Mouse (Mus musculus) intestine, postnatal 0 days (tissue): ENCODE data around the gene Camsap2. TPM values are rescaled to one million over a fixed set of nuclear protein-coding genes. Genes with fewer than 3 reads are reported as not detected.

Source experiments
- ATAC-seq: fragments of 200-750 bp; cut with Nextera tagmentation; 2 replicates; pipeline ENCODE4 v1.8.0; 2017; ENCODE audit warnings: mild to moderate bottlenecking, moderate TSS enrichment, moderate library complexity
- H3K27ac ChIP-seq: fragments of 300-500 bp; sonication (generic); 2 replicates; pipeline ENCODE4 v1.5.1; 2014; ENCODE audit warnings: mild to moderate bottlenecking, low read depth, low read length, moderate library complexity
- H3K27me3 ChIP-seq: fragments of 300-500 bp; sonication (generic); replicated peaks from 2 replicates; pipeline ENCODE4 v1.6.1; 2014; ENCODE audit warnings: low read length, mixed read lengths; ENCODE audit not compliant: control insufficient read depth, insufficient read depth
- H3K36me3 ChIP-seq: fragments of 300-500 bp; sonication (generic); 2 replicates; pipeline ENCODE4 v1.6.1; 2014; ENCODE audit warnings: mild to moderate bottlenecking, moderate library complexity; ENCODE audit not compliant: control insufficient read depth, insufficient read depth
- H3K4me1 ChIP-seq: fragments of 300-500 bp; sonication (generic); replicated peaks from 2 replicates; pipeline ENCODE4 v1.6.1; 2014; ENCODE audit warnings: antibody characterized with exemption, low read length, mixed read lengths; ENCODE audit not compliant: control insufficient read depth, insufficient read depth
- H3K4me2 ChIP-seq: fragments of 300-500 bp; sonication (generic); replicated peaks from 2 replicates; pipeline ENCODE4 v1.6.1; 2014; ENCODE audit warnings: low read depth, mild to moderate bottlenecking, moderate library complexity
- H3K4me3 ChIP-seq: fragments of 300-500 bp; sonication (generic); 2 replicates; pipeline ENCODE4 v1.5.1; 2014; ENCODE audit warnings: low read depth, low read length
- H3K9ac ChIP-seq: fragments of 300-500 bp; sonication (generic); 2 replicates; pipeline ENCODE4 v1.6.1; 2014; ENCODE audit warnings: mild to moderate bottlenecking, low read depth, low read length
- H3K9me3 ChIP-seq: fragments of 300-500 bp; sonication (generic); 2 replicates; pipeline ENCODE4 v1.6.1; 2016; ENCODE audit warnings: mixed run types; ENCODE audit not compliant: control insufficient read depth
- CTCF ChIP-seq: sonication (generic); IDR thresholded peaks from 2 replicates; pipeline ENCODE4 v1.5.1; 2016; ENCODE audit warnings: low read depth, mild to moderate bottlenecking, control low read depth, antibody characterized with exemption, moderate library complexity
- WGBS: fragments of 180-500 bp; shearing (Covaris S2); extraction: QIAGEN DNeasy Blood & Tissue Kit; methylation state at CpG from one replicate; pipeline ENCODE4 v1.1.7; 2014; 5-methylcytosine and 5-hydroxymethylcytosine counted together
- polyA plus RNA-seq: library from polyadenylated mRNA; unstranded; fragments of >200 nt; fragmentation: Nextera tagmentation; extraction: Ambion mirVana; gene quantifications from 2 replicates; pipeline ENCODE4 v1.2.1, GENCODE M21; 2015

The Camsap2 gene
- polyA plus RNA-seq, 1 experiment from 2014 or later: 3.3 TPM

GRCm38 (mm10) chr1:136247393-136247792 lies 98.5 kb downstream of the Camsap2 start:
- no peak for TF ChIP-seq CTCF
- 98% methylated on average over 5 of the region's 5 CpGs for WGBS
- Histone ChIP-seq H3K9ac (no peak overlapping the region), H3K36me3 (no peaks in the 10 kb centered on the region), H3K4me1 (no peaks in the 10 kb centered on the region; the same call in 1 of the 2 replicates), H3K27me3 (no peaks in the 10 kb centered on the region), H3K4me2 (no peak overlapping the region), H3K4me3 (no peak overlapping the region), H3K9me3 (no peaks in the 10 kb centered on the region), H3K27ac (no peak overlapping the region)
- ATAC-seq: no peak

GRCm38 (mm10) chr1:136244469-136244868 lies 101.4 kb downstream of the Camsap2 start:
- Histone ChIP-seq H3K9ac (no peak overlapping the region), H3K27ac (no peak overlapping the region), H3K9me3 (no peaks in the 10 kb centered on the region), H3K36me3 (no peaks in the 10 kb centered on the region), H3K4me1 (no peaks in the 10 kb centered on the region), H3K4me2 (no peak overlapping the region), H3K27me3 (no peaks in the 10 kb centered on the region), H3K4me3 (no peak overlapping the region)
- WGBS: 85% methylated on average over 5 of the region's 5 CpGs
- no peak for ATAC-seq
- TF ChIP-seq CTCF: no peak

DNA sequence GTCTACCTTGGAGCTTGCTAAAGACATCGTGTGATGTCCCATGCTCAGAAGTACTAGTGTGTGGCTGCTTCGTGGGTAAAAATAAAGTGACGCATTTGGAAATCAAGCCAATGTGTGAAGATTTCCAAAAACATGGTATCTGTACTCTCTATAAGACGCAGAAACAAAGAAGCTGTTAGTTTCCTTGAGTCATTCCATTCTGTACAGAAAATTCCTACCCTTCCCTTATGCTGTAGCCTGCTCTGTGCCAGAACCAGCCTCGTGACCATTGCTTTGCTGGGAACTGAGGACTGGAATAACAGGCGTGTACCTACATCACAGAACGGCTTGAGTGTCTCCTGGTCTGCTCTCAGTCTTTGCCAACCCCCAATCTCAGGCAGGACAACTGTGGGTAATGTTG lies 104.1 kb downstream of the Camsap2 start:
- Histone ChIP-seq H3K36me3 (no peaks in the 10 kb centered on the region), H3K4me1 (no peaks in the 10 kb centered on the region), H3K4me3 (no peak overlapping the region), H3K4me2 (no peak overlapping the region), H3K27ac (no peak overlapping the region), H3K9ac (no peak overlapping the region), H3K9me3 (no peaks in the 10 kb centered on the region), H3K27me3 (no peaks in the 10 kb centered on the region)
- ATAC-seq: no peak
- no peak for TF ChIP-seq CTCF
- WGBS: 86% methylated on average over 7 of the region's 7 CpGs

- no peaks in the 10 kb centered on the region for H3K9me3 ChIP-seq
- 75% methylated on average over 4 of the region's 4 CpGs for WGBS
- no peak for TF ChIP-seq CTCF
- H3K27ac ChIP-seq: no peak overlapping the region
- ATAC-seq: no peak
- no peaks in the 10 kb centered on the region for H3K27me3 ChIP-seq
- H3K4me2 ChIP-seq: no peak overlapping the region
- no peak overlapping the region for H3K9ac ChIP-seq
- H3K36me3 ChIP-seq: no peaks in the 10 kb centered on the region
- no peak overlapping the region for H3K4me3 ChIP-seq
- 0 out of 2 replicates have a peak, but pooled peaks cover 5% of the 10 kb centered on the region for H3K4me1 ChIP-seq
These were observed 107.4 kb downstream of the Camsap2 start for GRCm38 (mm10) chr1:136238495-136238894.

- H3K9me3 ChIP-seq: no peaks in the 10 kb centered on the region
- 2% methylated on average over 9 of the region's 9 CpGs for WGBS
- no peaks in the 10 kb centered on the region for H3K36me3 ChIP-seq
- peak overlapping the region; percentile 54 for H3K4me3 ChIP-seq
- ATAC-seq: no peak
- no peaks in the 10 kb centered on the region for H3K27me3 ChIP-seq
- peak overlapping the region; percentile 58 for H3K9ac ChIP-seq
- H3K4me2 ChIP-seq: peak overlapping the region; percentile 92
- TF ChIP-seq CTCF: 0 out of 2 replicates have a peak, but pooled peaks have one; percentile 69
- no peak overlapping the region for H3K27ac ChIP-seq
- H3K4me1 ChIP-seq: 0 out of 2 replicates have a peak, but pooled peaks cover 5% of the 10 kb centered on the region
These were observed 111.3 kb downstream of the Camsap2 start for GRCm38 (mm10) chr1:136234595-136235092.

DNA sequence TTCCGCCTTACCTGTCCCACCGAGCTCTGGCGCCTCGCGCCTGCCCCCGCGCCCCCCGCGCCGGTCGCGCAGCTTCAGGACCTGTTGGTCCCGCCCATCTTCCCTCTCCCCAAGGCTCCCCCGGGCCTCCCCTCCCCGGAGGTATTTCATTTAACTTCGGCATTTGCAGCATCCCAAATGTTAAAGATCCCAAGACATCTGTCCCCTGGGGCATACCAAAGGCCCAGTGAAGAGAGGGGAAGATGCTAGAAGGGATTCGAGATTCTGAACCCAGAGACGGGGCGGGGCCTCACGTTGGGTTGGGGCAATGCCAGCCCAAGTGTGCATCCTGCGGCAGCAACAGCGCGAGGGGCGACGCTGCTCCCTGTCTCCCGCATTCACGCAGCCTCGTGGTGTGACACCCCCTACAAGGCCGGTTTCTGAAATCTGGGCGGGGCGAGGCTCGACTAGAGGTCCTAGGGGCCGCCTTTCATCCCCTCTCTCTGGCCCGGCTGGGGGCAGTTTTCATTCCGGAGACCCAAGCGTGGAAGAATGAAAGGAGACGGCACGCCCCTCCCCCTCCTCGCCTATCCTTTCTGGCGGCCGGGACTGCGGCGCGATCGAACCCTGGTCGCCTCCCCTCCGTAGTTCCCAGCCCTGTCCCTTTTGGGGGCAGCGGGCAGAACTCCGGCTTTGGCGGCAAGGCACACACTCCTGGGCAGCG lies 111.9 kb downstream of the Camsap2 start, which contains the start of gene Inava:
Inava (minus strand) TSS at position 373 of the 703 bp plus-strand sequence.
- H3K27me3 ChIP-seq: no peaks in the 10 kb centered on the region
- H3K9me3 ChIP-seq: no peaks in the 10 kb centered on the region
- no peak; the same call in none of the 2 replicates for TF ChIP-seq CTCF
- H3K4me1 ChIP-seq: 0 out of 2 replicates have a peak, but pooled peaks cover 5% of the 10 kb centered on the region
- H3K27ac ChIP-seq: no peak within 1 kb of the TSS
- H3K9ac ChIP-seq: peak within 1 kb of the TSS; percentile 58
- H3K4me3 ChIP-seq: peak within 1 kb of the TSS; percentile 54
- no peaks in the 10 kb centered on the region for H3K36me3 ChIP-seq
- ATAC-seq: peak; percentile 24; the same call in 1 of the 2 replicates
- under 1% methylated on average over 51 of the region's 51 CpGs for WGBS
- peak within 1 kb of the TSS; percentile 92 for H3K4me2 ChIP-seq
